Mouse (Mus musculus) liver, adult (tissue): ENCODE results near the gene C5ar2.

ENCODE experiments used
- GATA4 ChIP-seq: IDR thresholded peaks from 2 replicates; pipeline ENCODE4 v1.6.1; 2014; ENCODE audit warnings: mild to moderate bottlenecking, low read length; ENCODE audit not compliant: insufficient replicate concordance

The C5ar2 gene

GRCm38 (mm10) chr7:16213196-16213595 lies 30.8 kb downstream of the C5ar2 start:
- no peak for TF ChIP-seq GATA4

DNA sequence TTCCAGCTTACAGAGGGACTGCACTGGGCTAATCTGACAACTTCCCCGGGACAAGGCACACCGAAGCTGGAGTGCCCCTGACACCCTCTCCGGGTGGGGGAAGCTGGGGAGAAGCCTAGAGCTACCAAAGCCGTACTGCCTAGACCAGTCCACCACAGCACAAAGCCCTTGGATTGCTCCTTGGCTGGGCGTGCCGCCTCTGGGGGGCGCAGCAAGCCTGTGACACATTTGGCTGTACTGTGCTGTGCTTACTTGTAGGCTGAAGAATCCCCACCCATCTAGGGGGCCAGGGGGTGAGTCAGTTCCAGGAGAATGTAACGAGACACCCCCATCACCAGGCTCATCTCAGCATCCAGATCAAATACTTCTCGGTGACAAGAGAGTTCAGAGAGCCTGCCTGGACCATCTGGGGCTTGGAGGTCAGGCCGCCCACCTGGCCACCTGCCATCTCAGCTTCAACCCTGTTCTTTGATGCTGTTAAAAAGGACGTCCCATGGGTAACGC lies 33.0 kb downstream of the C5ar2 start:
- TF ChIP-seq GATA4, result no peak

DNA sequence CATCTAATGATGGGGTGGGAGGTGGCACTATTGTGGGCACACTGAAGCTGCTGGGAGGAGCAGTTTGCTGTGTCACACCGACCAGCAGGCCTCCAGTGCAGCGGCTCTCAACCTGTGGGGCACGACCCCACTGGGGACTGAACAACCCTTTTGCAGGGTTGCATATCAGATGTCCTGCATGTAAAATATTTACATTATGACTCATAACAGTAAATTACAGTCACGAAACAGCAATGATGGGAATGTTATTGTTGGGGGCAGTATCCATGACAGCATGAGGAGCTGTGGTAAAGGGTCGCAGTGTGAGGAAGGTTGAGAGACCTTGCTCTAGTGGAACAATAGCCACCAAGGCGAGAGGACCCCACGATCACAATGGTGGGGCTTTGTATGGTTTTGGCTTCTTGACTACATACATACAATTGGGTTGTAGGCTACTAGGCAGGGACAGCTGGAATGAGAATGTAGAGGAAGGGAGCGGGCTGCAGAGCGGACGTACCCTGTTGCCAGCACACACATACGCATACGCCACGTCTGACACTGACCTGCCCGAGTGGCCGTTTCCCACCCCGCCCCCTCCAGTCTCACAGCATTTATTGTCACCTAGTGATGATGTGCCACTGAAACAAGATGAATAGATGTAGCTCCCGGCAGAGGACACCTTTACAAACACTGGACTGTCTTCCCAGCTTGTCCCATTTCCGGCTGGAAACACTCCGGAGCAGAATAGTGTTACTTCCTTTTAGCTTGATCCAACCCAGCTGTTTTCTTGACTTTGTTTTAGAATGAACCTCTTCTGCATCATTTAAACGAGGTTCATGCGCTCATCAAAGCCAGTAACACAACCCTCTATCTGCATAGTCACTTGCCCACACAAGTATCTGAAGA lies 34.9 kb downstream of the C5ar2 start:
- TF ChIP-seq GATA4, result no peak

DNA sequence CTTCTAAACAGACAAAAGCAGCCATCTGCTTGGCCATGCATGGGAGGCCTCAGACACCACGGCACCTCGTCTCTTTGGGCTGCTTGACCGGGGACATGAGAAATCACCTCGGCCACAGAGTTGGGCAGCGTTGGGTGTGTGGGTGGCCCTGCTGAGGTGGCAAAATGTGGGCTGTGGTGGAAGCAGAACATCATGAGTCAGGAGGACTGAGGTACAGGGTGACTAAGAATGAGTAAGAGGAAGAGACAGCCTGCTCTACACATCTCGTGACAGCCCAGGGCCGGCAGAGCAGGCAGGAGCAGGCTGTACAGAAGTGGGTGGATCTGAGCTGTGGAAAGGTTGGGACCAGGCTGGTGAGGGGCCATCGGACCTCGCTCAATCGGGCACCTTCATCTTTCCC lies 36.5 kb downstream of the C5ar2 start:
- no peak for TF ChIP-seq GATA4

DNA sequence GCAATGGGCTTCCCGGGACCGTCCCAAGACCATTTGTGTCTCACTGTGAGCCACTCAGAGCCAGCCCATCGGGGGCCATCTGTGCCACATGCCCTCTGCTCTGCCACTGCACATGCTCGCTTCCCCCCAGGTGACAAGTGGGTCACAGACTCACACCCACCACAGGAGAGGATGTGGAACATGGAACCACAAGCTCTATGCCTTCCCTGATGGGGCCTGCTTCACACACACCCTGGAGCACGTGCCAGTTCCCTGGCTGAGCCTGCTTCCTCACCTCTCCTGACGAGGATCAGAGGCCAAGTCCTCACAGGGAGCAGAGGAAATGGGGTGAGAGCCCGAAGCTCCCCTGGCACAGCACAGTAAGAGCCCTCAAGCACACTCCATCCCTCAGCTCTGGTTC lies 36.9 kb downstream of the C5ar2 start:
- no peak for TF ChIP-seq GATA4

DNA sequence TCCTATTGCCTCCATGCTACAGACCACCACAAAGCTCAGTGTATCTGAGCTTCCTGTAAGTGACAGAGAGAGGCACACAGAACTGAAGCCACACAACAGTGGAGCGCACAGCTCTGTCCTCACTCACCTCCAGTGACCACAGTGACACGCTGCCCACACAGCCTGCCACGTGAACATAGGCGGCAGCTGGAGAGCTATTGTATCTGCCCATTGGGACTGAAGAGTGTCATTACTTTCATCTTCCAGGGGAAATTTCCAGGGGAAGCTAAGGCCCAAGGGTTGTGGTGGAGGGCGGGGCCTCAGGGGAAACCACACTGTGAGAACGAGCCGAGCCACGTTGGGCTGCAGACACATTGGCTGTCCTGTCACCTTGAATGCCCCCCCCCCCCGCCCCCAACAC lies 39.2 kb downstream of the C5ar2 start:
- TF ChIP-seq GATA4, result no peak

- TF ChIP-seq GATA4, result no peak
Observed at GRCm38 (mm10) chr7:16203505-16203903, 40.5 kb downstream of the C5ar2 start.

- TF ChIP-seq GATA4, result no peak
Observed at GRCm38 (mm10) chr7:16202756-16203504, 41.0 kb downstream of the C5ar2 start.

- TF ChIP-seq GATA4, result no peak
Observed at GRCm38 (mm10) chr7:16201136-16201535, 42.8 kb downstream of the C5ar2 start.

DNA sequence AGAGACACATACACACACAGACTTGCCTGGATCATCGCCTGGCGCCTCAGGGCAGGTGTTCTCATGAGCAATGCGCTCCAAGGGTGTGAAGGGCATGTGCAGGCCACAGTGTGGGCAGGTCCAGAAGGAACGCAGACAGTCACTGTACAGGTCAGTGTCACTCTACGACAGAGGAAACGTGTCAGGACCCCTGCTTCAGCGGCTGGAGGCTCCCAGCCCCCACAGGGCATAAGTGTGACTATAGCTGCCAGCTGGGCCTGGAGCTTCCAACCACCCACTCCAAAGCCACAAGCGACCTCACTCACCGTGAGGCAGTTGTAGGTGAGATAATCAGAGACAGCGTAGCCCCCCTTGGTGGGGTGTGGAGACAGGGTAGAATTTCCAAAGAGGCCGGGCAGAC lies 45.4 kb downstream of the C5ar2 start:
- TF ChIP-seq GATA4, result no peak

- TF ChIP-seq GATA4, result no peak
Observed at GRCm38 (mm10) chr7:16197166-16197565, 46.8 kb downstream of the C5ar2 start.

DNA sequence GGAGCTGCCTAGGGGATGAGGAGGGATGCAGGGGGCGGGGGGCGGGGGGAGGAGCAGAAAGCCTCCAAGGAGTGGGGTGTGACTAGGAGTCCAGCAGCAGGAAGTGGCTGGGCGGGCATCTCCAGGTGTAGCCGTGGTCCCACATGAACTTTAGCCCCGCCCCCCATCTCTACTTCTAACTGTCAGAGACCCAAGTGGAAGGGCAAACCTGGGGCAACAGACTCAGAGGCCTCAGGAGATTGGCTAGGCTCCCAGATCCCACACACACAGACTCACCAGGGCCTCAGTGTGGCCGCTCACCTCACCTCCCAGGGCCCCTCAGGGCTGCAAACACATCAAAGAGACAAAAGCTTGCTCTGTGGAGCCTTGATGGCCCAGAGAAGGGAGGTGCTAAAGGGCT lies 47.3 kb downstream of the C5ar2 start:
- TF ChIP-seq GATA4, result no peak

DNA sequence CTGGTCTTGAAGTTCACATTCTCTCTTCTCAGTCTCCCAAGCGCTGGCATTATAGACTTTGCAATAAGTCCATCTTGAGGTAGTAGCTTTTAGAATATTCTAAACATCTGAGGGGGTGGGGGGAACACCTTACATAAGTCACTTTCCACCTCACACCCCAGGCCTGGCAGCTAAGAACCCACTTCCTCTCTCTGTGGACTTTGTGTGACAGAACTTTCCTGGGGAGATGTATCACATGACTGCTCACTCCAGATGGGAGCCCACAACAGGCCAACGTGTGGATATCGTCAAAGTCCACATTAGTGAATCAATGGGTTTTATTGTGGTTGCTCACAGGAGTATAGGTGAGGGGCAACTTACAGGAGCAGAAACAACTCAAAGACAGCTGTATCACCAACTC lies 50.3 kb downstream of the C5ar2 start:
- no peak for TF ChIP-seq GATA4

DNA sequence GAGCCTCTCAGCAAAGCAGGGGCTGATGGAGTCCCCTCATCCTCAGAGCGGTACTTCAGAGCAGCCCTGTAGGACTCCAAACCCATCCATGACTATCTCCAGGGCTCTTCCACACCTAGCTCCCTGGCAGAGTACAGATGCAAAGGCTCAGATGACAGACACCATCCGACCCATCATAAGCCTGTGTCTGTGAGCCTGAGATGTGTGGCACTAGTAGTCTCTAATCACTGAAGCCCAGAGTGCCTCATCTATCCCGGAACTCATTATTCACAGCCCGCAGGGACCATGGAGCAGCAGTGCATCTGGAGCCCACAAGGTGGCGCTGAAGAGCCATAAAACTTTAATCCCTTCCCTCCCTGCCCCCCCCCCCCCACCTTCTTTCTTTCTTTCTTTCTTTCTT lies 51.6 kb downstream of the C5ar2 start:
- TF ChIP-seq GATA4, result no peak

DNA sequence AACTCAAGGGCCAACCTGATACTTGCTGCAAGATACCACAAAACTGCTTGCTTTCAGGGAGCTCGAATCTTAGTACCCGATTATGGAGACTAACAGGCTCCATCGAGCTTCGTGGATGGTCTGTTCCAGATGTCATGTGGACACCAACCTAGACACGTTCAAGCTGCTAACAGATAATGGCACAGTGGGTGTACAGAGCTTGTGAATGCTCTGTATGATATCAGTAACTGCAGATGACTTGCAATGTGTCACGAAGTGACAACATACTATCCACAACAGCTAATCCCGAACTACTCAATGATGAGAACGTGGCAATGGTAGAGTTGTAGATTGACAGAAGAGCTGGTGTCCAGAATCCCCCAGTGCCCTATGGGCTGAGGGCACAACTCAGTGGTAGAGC lies 56.5 kb downstream of the C5ar2 start:
- TF ChIP-seq GATA4, result no peak
